ENCODE assay signal across 8 mouse cellular contexts in genomic region chr9:64784841-64785240, GRCm38 (mm10). TPM values are rescaled to one million over a fixed set of nuclear protein-coding genes. Genes with fewer than 3 reads are reported as not detected.
A peak's percentile ranks its signal among the peaks of the same experiment; 100 is the strongest.
DNase-seq lines count a peak whose midpoint lies in the region.

No protein-coding gene starts in this region.

- DNase-seq in heart, adult 18-20 months: peak; percentile 74 to 87
- DNase-seq in heart, postnatal 25 days (ENCODE audit: low spot score): no peak
- DNase-seq in B cell, adult 2 months: peak; percentile 88 to 91
- DNase-seq in adrenal gland, adult 18-20 months (ENCODE audit: low spot score in 2 of 2): peak; percentile 71 to 73
- DNase-seq in forelimb bud, embryonic 11.5 days (ENCODE audit: low read depth, low spot score): peak; percentile 76
- DNase-seq in kidney, postnatal 36 days: peak; percentile 63 to 89
- peak; percentile 63 to 78 for DNase-seq in monocyte, adult 2 months (ENCODE audit: low read depth in 1 of 2, low spot score in 2 of 2)
- DNase-seq in thymus, postnatal 25 days: peak; percentile 82

- intact Hi-C loops in heart, postnatal 25 days (cut with DNase I): loop anchor here (5.0 kb wide), 1 partner anchor 77 kb away; no protein-coding TSS in a partner anchor

RNA-seq across cellular contexts. Expression of gene Dennd4a, which starts 26.3 kb away (rescaled TPM):
- 1 to 10 TPM; 5.7 to 7.9 TPM for total RNA-seq in heart, adult 18-20 months (2021)
- 1 to 10 TPM; 6.9 to 7.9 TPM for total RNA-seq in heart, postnatal 25 days (2021)
- 10 to 100 TPM; 15.9 to 18.9 TPM for total RNA-seq in adrenal gland, adult 18-20 months (2021)

RNA-seq across cellular contexts. Expression of gene Rab11a, which starts 47.3 kb away (rescaled TPM):
- 100 to 1,000 TPM; 176 to 180 TPM for total RNA-seq in heart, adult 18-20 months (2021)
- 100 to 1,000 TPM; 170 to 191 TPM for total RNA-seq in heart, postnatal 25 days (2021)
- 100 to 1,000 TPM; 218 to 290 TPM for total RNA-seq in adrenal gland, adult 18-20 months (2021)
